Mouse (Mus musculus): ENCODE data around the gene Cdh18.
A peak's percentile ranks its signal among the peaks of the same experiment; 100 is the strongest.
"Not testable (repeated sequence)": the region's sequence is repeated elsewhere in the genome, so short reads cannot be mapped to it uniquely, and the experiment has no call there.

Gene Cdh18

GRCm38 (mm10) chr15:23230616-23231015 lies 681.8 kb downstream of the Cdh18 start:
- DNase-seq, result peak in 1 of 2 experiments; percentile 28

DNA sequence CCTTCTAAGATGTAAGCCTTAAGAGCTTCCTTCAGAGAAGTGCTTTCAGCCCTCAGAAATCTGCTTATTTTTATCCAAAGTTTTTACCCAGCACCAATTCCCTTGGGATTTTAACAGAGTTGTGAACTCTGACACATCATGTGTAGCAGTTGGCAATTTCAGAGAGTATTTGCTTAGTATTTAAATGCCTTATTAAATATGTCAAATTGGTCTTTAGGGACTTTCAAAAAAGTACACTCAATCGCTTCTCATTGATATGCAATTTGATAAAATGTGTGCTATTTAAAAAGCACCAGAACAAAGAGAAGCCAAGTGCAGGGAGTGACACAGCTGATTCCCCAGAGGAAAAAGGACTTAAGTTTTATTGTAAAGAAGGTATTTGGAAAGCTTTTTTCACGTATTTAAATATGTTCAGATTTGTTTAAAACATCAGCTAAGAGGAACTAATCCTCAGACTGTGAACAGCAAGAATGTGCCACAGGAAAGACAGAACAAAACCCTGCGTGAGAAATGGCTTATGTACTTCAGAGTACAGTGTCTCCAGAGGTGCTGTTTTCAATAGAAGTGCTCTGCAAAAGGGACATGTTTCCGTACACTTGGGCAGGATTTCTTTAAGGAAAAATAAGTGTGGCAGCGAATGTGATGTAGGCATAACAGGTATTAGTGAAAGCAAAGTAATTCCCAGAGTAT lies 709.1 kb downstream of the Cdh18 start:
- no peak for DNase-seq

GRCm38 (mm10) chr15:23278421-23278820 lies 729.6 kb downstream of the Cdh18 start:
- DNase-seq, result no peak

- no peak for DNase-seq
These were observed 756.2 kb downstream of the Cdh18 start for GRCm38 (mm10) chr15:23305018-23305417.

DNA sequence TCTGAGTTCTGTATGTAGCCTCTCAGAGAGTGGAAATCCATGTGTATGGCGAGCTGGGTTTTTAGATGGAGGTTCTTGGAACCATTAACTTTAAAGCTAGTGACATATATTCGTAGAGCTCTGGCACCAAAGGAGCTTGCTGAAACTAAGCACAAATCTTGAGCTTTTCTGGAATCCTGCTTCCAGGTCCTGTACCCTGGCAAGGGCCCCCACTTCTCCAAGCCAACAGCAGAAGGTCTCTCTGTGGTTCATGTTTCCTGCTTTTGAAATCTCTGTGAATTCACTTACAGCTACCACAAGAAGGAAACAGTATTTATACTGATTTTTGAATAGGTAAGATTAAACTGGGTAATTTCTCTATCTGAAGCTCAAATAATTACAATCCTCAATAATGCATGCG lies 767.9 kb downstream of the Cdh18 start:
- peak; percentile 70 to 82 for DNase-seq

DNA sequence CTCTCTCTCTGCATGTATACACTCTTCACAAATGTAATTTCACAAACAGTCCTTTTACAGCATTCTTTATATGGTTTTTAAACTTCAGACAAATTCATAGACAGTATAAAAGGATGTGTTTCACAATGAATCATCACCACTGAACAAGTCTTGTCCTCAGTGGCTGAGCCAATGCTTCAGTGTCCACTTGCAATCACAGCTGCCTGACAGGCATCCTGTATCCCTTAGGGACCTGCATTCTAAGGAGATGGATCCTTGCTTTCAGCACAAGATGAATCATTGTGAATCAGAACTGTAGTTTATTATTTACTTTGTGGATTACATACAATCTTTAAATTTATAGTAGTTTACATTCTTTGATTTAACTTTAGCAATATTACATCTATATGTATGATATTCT lies 768.6 kb downstream of the Cdh18 start:
- DNase-seq, result peak; percentile 8 to 36

DNA sequence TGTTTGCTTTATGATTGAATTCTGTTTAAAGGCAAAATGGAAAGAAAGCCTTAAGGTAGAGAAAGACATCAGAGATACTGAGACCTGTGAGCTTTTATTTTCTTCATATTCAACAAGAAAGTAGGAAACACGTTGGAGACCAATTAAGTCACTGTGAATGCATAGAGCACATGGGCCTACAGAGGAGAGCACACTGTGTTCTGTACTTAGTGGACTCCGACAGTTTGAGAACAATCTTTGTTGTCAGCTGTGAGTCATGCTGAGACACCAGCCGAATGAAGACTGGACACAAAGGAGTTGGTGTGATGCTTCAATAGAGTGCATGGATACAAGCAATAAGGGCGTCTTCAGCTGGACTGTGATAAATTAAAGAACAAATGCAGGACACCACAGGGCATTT lies 791.5 kb downstream of the Cdh18 start:
- not testable (repeated sequence) for DNase-seq

DNA sequence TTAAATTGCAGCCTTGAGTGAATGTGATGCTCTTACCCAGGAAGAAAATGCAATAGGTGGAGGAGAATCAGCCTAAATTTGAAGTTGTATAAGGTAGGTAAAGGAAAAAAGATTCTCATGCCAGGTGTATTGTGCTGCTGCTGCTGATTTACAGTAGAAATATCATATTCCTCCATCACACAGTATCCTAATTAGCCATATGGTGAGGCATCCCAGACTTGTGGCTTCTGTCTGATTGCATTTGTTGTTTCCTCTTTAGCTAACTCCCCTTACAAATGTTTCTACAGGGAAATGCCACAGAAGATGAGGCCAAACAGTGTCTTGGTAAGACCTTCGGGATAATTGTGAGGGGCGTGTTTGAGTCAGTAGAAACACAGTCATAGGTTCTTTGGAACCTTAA lies 802.3 kb downstream of the Cdh18 start:
- no peak for DNase-seq

- DNase-seq, result no peak
These were observed 817.5 kb downstream of the Cdh18 start for GRCm38 (mm10) chr15:23366325-23366724.

- DNase-seq, result no peak
These were observed 818.9 kb downstream of the Cdh18 start for GRCm38 (mm10) chr15:23367712-23368111.

DNA sequence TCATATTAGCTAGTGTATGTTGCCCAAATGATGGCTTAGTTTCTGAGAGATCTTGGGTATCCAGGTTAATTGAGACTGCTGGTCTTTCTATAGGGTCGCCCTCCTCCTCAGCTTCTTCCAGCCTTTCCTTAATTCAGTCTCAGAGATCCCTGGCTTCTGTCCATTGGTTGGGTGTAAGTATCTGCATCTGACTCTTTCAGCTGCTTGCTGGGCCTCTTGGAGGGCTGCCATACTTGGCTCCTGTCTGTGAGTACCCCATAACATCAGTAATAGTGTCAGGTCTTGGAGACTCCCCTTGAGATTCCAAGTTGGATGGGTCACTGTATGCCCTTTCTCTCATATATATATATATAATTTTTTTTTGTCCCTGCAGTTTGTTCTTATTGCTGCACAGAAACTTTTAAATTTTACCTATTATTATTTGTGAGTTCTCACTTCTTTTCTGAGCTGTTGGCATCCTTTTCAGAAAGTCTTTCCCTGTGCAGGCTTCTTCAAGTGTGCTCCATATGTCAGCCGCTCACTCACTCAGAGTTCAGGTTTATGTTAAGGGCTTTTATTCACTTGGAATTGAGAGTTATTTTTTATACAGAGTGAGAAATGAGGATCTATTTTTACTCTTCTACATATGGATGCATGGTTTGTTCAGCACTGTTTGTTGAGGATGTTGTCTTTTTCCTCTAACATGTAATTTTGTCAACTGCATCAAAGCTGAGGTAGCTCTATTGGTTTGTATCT lies 829.4 kb downstream of the Cdh18 start:
- peak; percentile 17 to 50 for DNase-seq

DNA sequence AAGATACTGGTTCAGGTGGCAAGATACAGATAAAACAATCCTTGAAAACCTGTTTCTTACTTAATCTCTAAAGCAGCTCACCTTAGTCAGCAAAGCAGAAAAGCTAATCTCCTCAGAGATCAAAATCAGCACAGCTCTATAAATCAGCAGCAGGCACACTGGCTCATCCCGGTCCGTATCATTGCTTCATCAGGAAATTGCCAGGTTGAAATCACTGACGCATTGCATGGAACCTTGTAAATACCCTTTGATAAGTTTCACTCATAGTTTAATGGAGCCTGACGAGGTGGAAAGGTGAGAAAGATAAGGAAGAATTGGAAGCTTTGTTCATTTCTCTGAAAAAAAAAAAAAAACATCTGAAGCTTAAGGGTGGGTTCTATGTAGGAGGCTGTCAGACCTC lies 837.0 kb downstream of the Cdh18 start:
- DNase-seq, result no peak

- DNase-seq, result peak; percentile 53 to 84
These were observed 847.8 kb downstream of the Cdh18 start for GRCm38 (mm10) chr15:23396646-23397045.

GRCm38 (mm10) chr15:23403792-23404191 lies 855.0 kb downstream of the Cdh18 start:
- DNase-seq, result no peak

- DNase-seq, result no peak
These were observed 859.4 kb downstream of the Cdh18 start for GRCm38 (mm10) chr15:23408256-23408655.

GRCm38 (mm10) chr15:23416450-23417080 lies 867.7 kb downstream of the Cdh18 start:
- no peak for DNase-seq

- no peak for DNase-seq
These were observed 869.3 kb downstream of the Cdh18 start for GRCm38 (mm10) chr15:23418158-23418557.

GRCm38 (mm10) chr15:23420010-23420409 lies 871.2 kb downstream of the Cdh18 start:
- peak; percentile 76 to 84 for DNase-seq

GRCm38 (mm10) chr15:23430021-23430420 lies 881.2 kb downstream of the Cdh18 start:
- DNase-seq, result no peak

DNA sequence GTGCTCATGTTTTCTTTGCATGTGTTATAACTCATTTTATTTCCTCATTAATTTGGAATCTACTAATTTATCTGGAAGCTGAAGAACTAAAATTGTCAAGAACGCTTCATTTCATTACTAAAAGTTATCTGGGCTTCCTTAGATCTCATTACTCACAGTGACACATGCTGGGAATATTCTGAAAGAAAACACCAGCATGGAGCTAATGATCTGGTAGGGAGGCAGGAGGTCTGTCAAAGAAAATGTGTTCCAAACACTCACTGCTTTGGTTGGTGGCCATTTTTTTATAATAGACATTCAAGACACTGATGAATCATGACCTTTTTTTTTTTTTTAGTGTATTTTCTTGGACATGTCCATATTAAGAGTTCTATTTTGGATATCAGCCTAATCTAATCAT lies 899.7 kb downstream of the Cdh18 start:
- DNase-seq, result no peak

DNA sequence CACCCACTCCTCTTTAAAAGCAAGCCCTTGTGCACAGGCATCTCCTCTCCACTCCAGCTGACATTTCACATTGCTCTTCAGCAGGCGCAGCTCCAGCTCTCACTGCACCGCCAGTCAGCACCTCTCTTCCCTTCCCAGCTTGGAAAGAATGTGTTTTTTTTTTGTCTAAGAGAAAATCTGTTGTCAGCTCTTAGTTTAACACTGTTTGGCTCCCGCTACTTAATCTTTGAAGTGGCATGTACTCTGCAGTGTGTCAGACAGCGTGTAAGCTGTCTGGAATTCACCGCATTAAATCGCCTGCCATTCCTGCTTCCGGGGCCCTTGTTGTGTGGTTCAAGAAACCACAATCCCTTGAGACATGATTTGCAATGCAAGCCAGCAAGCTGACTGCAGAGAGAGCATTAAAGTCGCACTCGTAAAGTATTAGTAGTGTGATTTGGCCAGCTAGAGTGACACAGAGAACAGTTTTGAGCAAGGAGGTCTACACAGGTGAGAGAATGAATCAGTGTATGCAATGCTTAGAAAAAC lies 903.3 kb downstream of the Cdh18 start:
- DNase-seq, result peak; percentile 46 to 66

GRCm38 (mm10) chr15:23453331-23453730 lies 904.5 kb downstream of the Cdh18 start:
- no peak for DNase-seq

GRCm38 (mm10) chr15:23455344-23455743 lies 906.5 kb downstream of the Cdh18 start:
- DNase-seq, result peak; percentile 13 to 42

GRCm38 (mm10) chr15:23457401-23457800 lies 908.6 kb downstream of the Cdh18 start:
- DNase-seq, result peak; percentile 81 to 90
